Mouse (Mus musculus) C2C12 (cell line): ENCODE results near the gene Galnt17.

Experiments used
- CEBPB ChIP-seq: IDR thresholded peaks from one replicate; pipeline ENCODE4 v1.6.1; 2011; ENCODE audit warnings: low read depth, mild to moderate bottlenecking, control low read depth, moderate library complexity
- CTCF ChIP-seq: IDR thresholded peaks from one replicate; pipeline ENCODE4 v1.5.1; 2011; ENCODE audit not compliant: control insufficient read depth, insufficient read depth, insufficient read length
- FOSL1 ChIP-seq: IDR thresholded peaks from one replicate; pipeline ENCODE4 v1.8.0; 2011; ENCODE audit warnings: mild to moderate bottlenecking, low read length; ENCODE audit not compliant: poor library complexity, insufficient read depth, severe bottlenecking
- MAX ChIP-seq: IDR thresholded peaks from one replicate; pipeline ENCODE4 v1.6.1; 2011; ENCODE audit warnings: mild to moderate bottlenecking, control low read depth
- USF1 ChIP-seq: IDR thresholded peaks from one replicate; pipeline ENCODE4 v1.6.1; 2011; ENCODE audit warnings: low read depth, mild to moderate bottlenecking, control low read depth, moderate library complexity

DNA sequence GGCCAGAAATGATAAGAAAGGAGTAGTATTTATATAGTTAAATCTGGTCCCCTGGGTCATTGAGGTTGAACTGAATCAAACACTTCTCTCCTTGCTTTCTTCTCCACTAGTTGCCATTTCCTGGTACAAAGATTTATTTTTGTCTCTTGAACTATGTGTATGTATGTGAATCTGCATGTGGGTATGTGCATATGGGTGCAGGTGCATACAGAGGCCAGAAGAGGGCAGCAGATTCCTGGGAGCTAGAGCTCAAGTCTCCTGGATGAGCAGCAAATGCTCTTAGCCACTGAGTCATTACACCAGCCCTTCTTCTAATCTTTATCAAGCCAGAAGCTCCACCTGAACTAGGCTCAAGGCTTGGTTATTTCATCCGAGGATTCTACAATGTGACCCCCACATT is 201.1 kb downstream of the Galnt17 start:
- TF ChIP-seq CTCF (no peak), FOSL1 (no peak), CEBPB (no peak), MAX (no peak), USF1 (no peak)
